Mouse (Mus musculus) large intestine, adult 2 months (tissue): ENCODE measurements around the gene Ttyh1. TPM values are rescaled to one million over a fixed set of nuclear protein-coding genes. Genes with fewer than 3 reads are reported as not detected.

ENCODE experiments used
- DNase-seq: peaks from one replicate; pipeline ENCODE4 v3.0.0-alpha.2; 2012; ENCODE audit warnings: low read depth, low spot score
- WGBS: fragments of 180-500 bp; shearing (Covaris S2); methylation state at CpG from one replicate; pipeline ENCODE4 v1.1.7; 2018; 5-methylcytosine and 5-hydroxymethylcytosine counted together
- polyA plus RNA-seq: library from polyadenylated mRNA; depleted of rRNA; stranded (reverse); fragments of >200 nt; gene quantifications from 2 replicates; pipeline ENCODE4 v1.2.3, GENCODE M21; 2012

Ttyh1 gene
- polyA plus RNA-seq, 1 experiment = 17.8 TPM

GRCm38 (mm10) chr7:4138671-4139070 lies 19.5 kb downstream of the Ttyh1 start:
- DNase-seq = no peak
- 83% methylated on average over 7 of the region's 7 CpGs for WGBS

GRCm38 (mm10) chr7:4139391-4139790 lies 20.2 kb downstream of the Ttyh1 start:
- 86% methylated on average over 5 of the region's 5 CpGs for WGBS
- no peak for DNase-seq

GRCm38 (mm10) chr7:4141648-4142325 lies 22.6 kb downstream of the Ttyh1 start:
- DNase-seq = no peak
- WGBS = 89% methylated on average over 6 of the region's 6 CpGs

- 91% methylated on average over 10 of the region's 10 CpGs for WGBS
Observed at GRCm38 (mm10) chr7:4142796-4143445, 23.7 kb downstream of the Ttyh1 start.

GRCm38 (mm10) chr7:4143506-4143905 lies 24.3 kb downstream of the Ttyh1 start:
- WGBS = 91% methylated on average over 19 of the region's 19 CpGs
- no peak for DNase-seq

More at GRCm38 (mm10) chr7:4142796-4143445, 23.7 kb downstream of the Ttyh1 start:
- DNase-seq = no peak

GRCm38 (mm10) chr7:4144046-4144445 lies 24.8 kb downstream of the Ttyh1 start:
- WGBS = 92% methylated on average over 13 of the region's 13 CpGs
- DNase-seq = no peak

GRCm38 (mm10) chr7:4144766-4145551 lies 25.8 kb downstream of the Ttyh1 start:
- 92% methylated on average over 20 of the region's 20 CpGs for WGBS
- no peak for DNase-seq

- no peak for DNase-seq
- WGBS = 44% methylated on average over 6 of the region's 6 CpGs
Observed at GRCm38 (mm10) chr7:4145552-4146190, 26.5 kb downstream of the Ttyh1 start.

- DNase-seq = no peak
- 52% methylated on average over 23 of the region's 23 CpGs for WGBS
Observed at GRCm38 (mm10) chr7:4146241-4147180, 27.3 kb downstream of the Ttyh1 start.

- WGBS = 36% methylated on average over 20 of the region's 20 CpGs
- no peak for DNase-seq
Observed at GRCm38 (mm10) chr7:4147371-4147770, 28.2 kb downstream of the Ttyh1 start.

GRCm38 (mm10) chr7:4147836-4148235 lies 28.6 kb downstream of the Ttyh1 start:
- 56% methylated on average over 4 of the region's 4 CpGs for WGBS
- no peak for DNase-seq

GRCm38 (mm10) chr7:4148341-4149208 lies 29.4 kb downstream of the Ttyh1 start:
- no peak for DNase-seq
- 14% methylated on average over 18 of the region's 18 CpGs for WGBS

- DNase-seq = no peak
- WGBS = under 1% methylated on average over 64 of the region's 64 CpGs
Observed at GRCm38 (mm10) chr7:4149209-4150054, 30.2 kb downstream of the Ttyh1 start.

GRCm38 (mm10) chr7:4150059-4150541 lies 30.9 kb downstream of the Ttyh1 start, which contains the start of gene Leng9:
Gene Leng9, minus strand, starts transcription at chr7:4150374.
- DNase-seq = no peak
- 1% methylated on average over 14 of the region's 14 CpGs for WGBS

GRCm38 (mm10) chr7:4150811-4151221 lies 31.6 kb downstream of the Ttyh1 start:
- DNase-seq = peak; percentile 99
- 13% methylated on average over 14 of the region's 14 CpGs for WGBS

- 12% methylated on average over 22 of the region's 22 CpGs for WGBS
Observed at GRCm38 (mm10) chr7:4151241-4151640, 32.0 kb downstream of the Ttyh1 start.

GRCm38 (mm10) chr7:4154356-4154755 lies 35.1 kb downstream of the Ttyh1 start:
- WGBS = 48% methylated on average over 5 of the region's 5 CpGs
- DNase-seq = no peak

More at GRCm38 (mm10) chr7:4151241-4151640, 32.0 kb downstream of the Ttyh1 start:
- DNase-seq = no peak
